19 mouse cellular contexts compared by ENCODE assay signal in genomic region chr10:34136432-34136831, GRCm38 (mm10). TPM values are rescaled to one million over a fixed set of nuclear protein-coding genes. Genes with fewer than 3 reads are reported as not detected.
DNase-seq lines count a peak whose midpoint lies in the region; ATAC-seq and TF ChIP-seq lines count a peak whose summit lies in the region.
"Had no signal": no experiment of that assay in that cellular context is flagged by ENCODE, and none has a peak within 500 bp of the region (broad histone marks: within the 10 kb centered on the region; RNA-seq: fewer than 3 reads in every experiment).

No protein-coding gene starts in this region.

- WGBS in hindbrain, embryonic 10.5 days: 16% methylated on average over 6 of the region's 6 CpGs
- WGBS in hindbrain, embryonic 14.5 days: 14% methylated on average over 6 of the region's 6 CpGs
- WGBS in kidney, postnatal 0 days: 12% methylated on average over 6 of the region's 6 CpGs
- WGBS in lung, adult 2 months: 41% methylated on average over 6 of the region's 6 CpGs

- peak; percentile 38 for DNase-seq in hindbrain, embryonic 10.5 days (ENCODE audit: low spot score)
- DNase-seq in hindbrain, embryonic 14.5 days (ENCODE audit: low spot score): no peak
- DNase-seq in kidney, postnatal 0 days (ENCODE audit: low spot score): peak; percentile 5
- DNase-seq in kidney, adult 18-20 months: no peak
- peak; percentile 73 for DNase-seq in embryo, embryonic 10 days (ENCODE audit: low spot score)
- DNase-seq in embryo, embryonic 9.5 days (ENCODE audit: extremely low spot score): peak; percentile 45
- no peak for DNase-seq in lung, adult 2 months
- DNase-seq: adrenal gland, postnatal 10 days; cerebellum, adult 11 months; cerebellum, adult 8-10 months; cerebellum, postnatal 25 days; gastrocnemius, postnatal 14 days; heart, adult 2 months had no signal

- H3K36me3 ChIP-seq in hindbrain, embryonic 10.5 days: no peaks in the 10 kb centered on the region
- no peaks in the 10 kb centered on the region for H3K36me3 ChIP-seq in hindbrain, embryonic 14.5 days (replicated peaks; ENCODE audit: control insufficient read depth, insufficient read depth)
- H3K36me3 ChIP-seq in kidney, postnatal 0 days (ENCODE audit: insufficient read depth, low read length): no peaks in the 10 kb centered on the region
- H3K36me3 ChIP-seq: embryonic facial prominence, embryonic 13.5 days; forebrain, embryonic 12.5 days; heart, embryonic 12.5 days had no signal

- no peaks in the 10 kb centered on the region for H3K9me3 ChIP-seq in hindbrain, embryonic 10.5 days
- H3K9me3 ChIP-seq in hindbrain, embryonic 14.5 days (ENCODE audit: control insufficient read depth, low read length): no peaks in the 10 kb centered on the region
- H3K9me3 ChIP-seq in kidney, postnatal 0 days (replicated peaks; ENCODE audit: low read length): no peaks in the 10 kb centered on the region
- H3K9me3 ChIP-seq: embryonic facial prominence, embryonic 13.5 days; forebrain, embryonic 12.5 days; heart, embryonic 12.5 days had no signal

- H3K27ac ChIP-seq in hindbrain, embryonic 10.5 days: no peak overlapping the region
- no peak overlapping the region for H3K27ac ChIP-seq in hindbrain, embryonic 14.5 days
- no peak overlapping the region for H3K27ac ChIP-seq in kidney, postnatal 0 days
- H3K27ac ChIP-seq: embryonic facial prominence, embryonic 13.5 days; forebrain, embryonic 12.5 days; heart, adult 2 months had no signal

- TF ChIP-seq CTCF in kidney, postnatal 0 days (IDR thresholded peaks at IDR 0.05; ENCODE audit: low read depth): no peak
- no peak for TF ChIP-seq CTCF in lung, adult 2 months (IDR thresholded peaks at IDR 0.05; ENCODE audit: insufficient read depth, low read length)

- no peak overlapping the region for H3K9ac ChIP-seq in hindbrain, embryonic 14.5 days
- H3K9ac ChIP-seq in kidney, postnatal 0 days (ENCODE audit: low read depth, low read length): no peak overlapping the region
- H3K9ac ChIP-seq: embryonic facial prominence, embryonic 13.5 days; forebrain, embryonic 12.5 days; heart, embryonic 12.5 days had no signal

- ATAC-seq in hindbrain, embryonic 14.5 days (ENCODE audit: low FRiP score): no peak
- ATAC-seq in kidney, postnatal 0 days (replicated peaks; ENCODE audit: low FRiP score, low read depth): no peak; the same call in 1 of the 2 replicates
- ATAC-seq: forebrain, embryonic 16.5 days; hindbrain, embryonic 16.5 days had no signal

- no peaks in the 10 kb centered on the region for H3K27me3 ChIP-seq in hindbrain, embryonic 10.5 days (ENCODE audit: insufficient read depth, poor library complexity, severe bottlenecking)
- no peaks in the 10 kb centered on the region for H3K27me3 ChIP-seq in hindbrain, embryonic 14.5 days (ENCODE audit: control insufficient read depth, insufficient read depth, low read length)
- H3K27me3 ChIP-seq in kidney, postnatal 0 days (ENCODE audit: insufficient read depth, low read length): no peaks in the 10 kb centered on the region
- H3K27me3 ChIP-seq: embryonic facial prominence, embryonic 13.5 days; forebrain, embryonic 12.5 days; heart, embryonic 12.5 days had no signal

- H3K4me3 ChIP-seq in hindbrain, embryonic 10.5 days: no peak overlapping the region
- no peak overlapping the region for H3K4me3 ChIP-seq in hindbrain, embryonic 14.5 days (replicated peaks; ENCODE audit: low read length)
- H3K4me3 ChIP-seq in kidney, postnatal 0 days (replicated peaks; ENCODE audit: low read depth, low read length): no peak overlapping the region
- no peak overlapping the region for H3K4me3 ChIP-seq in lung, adult 2 months (replicated peaks; ENCODE audit: extremely low read depth, low read depth, low read length)
- H3K4me3 ChIP-seq: embryonic facial prominence, embryonic 13.5 days; forebrain, embryonic 12.5 days; heart, adult 2 months; heart, embryonic 12.5 days had no signal

- H3K4me1 ChIP-seq in hindbrain, embryonic 10.5 days (replicated peaks): peaks cover 16% of the 10 kb centered on the region
- no peaks in the 10 kb centered on the region for H3K4me1 ChIP-seq in hindbrain, embryonic 14.5 days (replicated peaks; ENCODE audit: control insufficient read depth, insufficient read depth, low read length)
- no peaks in the 10 kb centered on the region for H3K4me1 ChIP-seq in kidney, postnatal 0 days (replicated peaks; ENCODE audit: insufficient read depth, low read length)
- H3K4me1 ChIP-seq in lung, adult 2 months (ENCODE audit: control insufficient read depth, insufficient read depth, low read length): no peaks in the 10 kb centered on the region
- H3K4me1 ChIP-seq: embryonic facial prominence, embryonic 13.5 days; forebrain, embryonic 12.5 days had no signal

- TF ChIP-seq POLR2A in lung, adult 2 months (IDR thresholded peaks at IDR 0.05; ENCODE audit: borderline replicate concordance, extremely low read depth, low read depth, low read length): no peak

- no peak overlapping the region for H3K4me2 ChIP-seq in hindbrain, embryonic 14.5 days (replicated peaks)
- H3K4me2 ChIP-seq in kidney, postnatal 0 days (ENCODE audit: low read length): no peak overlapping the region
- H3K4me2 ChIP-seq: embryonic facial prominence, embryonic 13.5 days; forebrain, embryonic 12.5 days; heart, embryonic 12.5 days had no signal

RNA-seq across cellular contexts. Expression of gene Calhm6, which starts 8.6 kb away (rescaled TPM):
- 0.24 and 0.54 TPM in 2 replicates for polyA plus RNA-seq in hindbrain, embryonic 10.5 days (2016; fragmentation: Nextera tagmentation; extraction: Ambion mirVana)
- 0.38 and 0.90 TPM in 2 replicates for polyA plus RNA-seq in hindbrain, embryonic 14.5 days (2014; fragmentation: Nextera tagmentation; extraction: Ambion mirVana)
- 0.94 and 1.3 TPM in 2 replicates for polyA plus RNA-seq in kidney, postnatal 0 days (2015; fragmentation: Nextera tagmentation; extraction: Ambion mirVana)
- polyA plus RNA-seq in lung, adult 2 months (2012; rRNA removed): 2.3 and 2.4 TPM in 2 replicates
- polyA plus RNA-seq: C2C12 had no signal

RNA-seq across cellular contexts. Expression of gene Calhm5, which starts 40.1 kb away (rescaled TPM):
- 0.08 and 0.10 TPM in 2 replicates for polyA plus RNA-seq in hindbrain, embryonic 10.5 days (2016; fragmentation: Nextera tagmentation; extraction: Ambion mirVana)
- 0.66 and 0.73 TPM in 2 replicates for polyA plus RNA-seq in hindbrain, embryonic 14.5 days (2014; fragmentation: Nextera tagmentation; extraction: Ambion mirVana)
- polyA plus RNA-seq in kidney, postnatal 0 days (2015; fragmentation: Nextera tagmentation; extraction: Ambion mirVana): 0.56 and 0.57 TPM in 2 replicates
- 0.49 and 1.2 TPM in 2 replicates for polyA plus RNA-seq in lung, adult 2 months (2012; rRNA removed)

Comparison
In these comparisons a context has a peak if more than half of its experiments do, and no peak if none do; other contexts are left out.
1. DNase-seq: peak in hindbrain, embryonic 10.5 days (single experiment), kidney, postnatal 0 days (single experiment), embryo, embryonic 10 days (single experiment) and embryo, embryonic 9.5 days (single experiment); none in hindbrain, embryonic 14.5 days (single experiment), kidney, adult 18-20 months (single experiment) and lung, adult 2 months (single experiment).